Mouse (Mus musculus) limb, embryonic 14.5 days (tissue): Measurements from ENCODE around the gene Vmn1r107. TPM values are rescaled to one million over a fixed set of nuclear protein-coding genes. Genes with fewer than 3 reads are reported as not detected.
"Not testable (repeated sequence)": the region's sequence is repeated elsewhere in the genome, so short reads cannot be mapped to it uniquely, and the experiment has no call there.

Experiments
- ATAC-seq: fragments of 200-750 bp; cut with Nextera tagmentation; 2 replicates; pipeline ENCODE4 v1.8.0; 2017; ENCODE audit warnings: low read depth, moderate number of reproducible peaks, moderate TSS enrichment; ENCODE audit not compliant: low FRiP score
- DNase-seq: peaks from one replicate; pipeline ENCODE4 v3.0.0-alpha.2; 2015; ENCODE audit warnings: low spot score
- H3K27ac ChIP-seq: fragments of 300-500 bp; sonication (generic); replicated peaks from 2 replicates; pipeline ENCODE4 v1.5.1; 2014; ENCODE audit warnings: low read depth, mild to moderate bottlenecking, low read length, moderate library complexity, mixed read lengths
- H3K27me3 ChIP-seq: fragments of 300-500 bp; sonication (generic); 2 replicates; pipeline ENCODE4 v1.6.1; 2014; ENCODE audit warnings: low read length, mixed read lengths; ENCODE audit not compliant: control insufficient read depth, insufficient read depth
- H3K36me3 ChIP-seq: fragments of 300-500 bp; sonication (generic); 2 replicates; pipeline ENCODE4 v1.6.1; 2014; ENCODE audit warnings: mild to moderate bottlenecking, low read length, moderate library complexity, mixed read lengths; ENCODE audit not compliant: control insufficient read depth, insufficient read depth
- H3K4me1 ChIP-seq: fragments of 300-500 bp; sonication (generic); 2 replicates; pipeline ENCODE4 v1.6.1; 2014; ENCODE audit warnings: antibody characterized with exemption, low read length, mixed read lengths; ENCODE audit not compliant: control insufficient read depth, insufficient read depth
- H3K4me2 ChIP-seq: fragments of 300-500 bp; sonication (generic); replicated peaks from 2 replicates; pipeline ENCODE4 v1.6.1; 2014; ENCODE audit warnings: low read depth, mild to moderate bottlenecking, low read length, moderate library complexity; ENCODE audit not compliant: severe bottlenecking
- H3K4me3 ChIP-seq: fragments of 300-500 bp; sonication (generic); replicated peaks from 2 replicates; pipeline ENCODE4 v1.5.1; 2014; ENCODE audit warnings: low read length
- H3K9ac ChIP-seq: fragments of 300-500 bp; sonication (generic); 2 replicates; pipeline ENCODE4 v1.6.1; 2014; ENCODE audit warnings: mild to moderate bottlenecking, low read depth, low read length, moderate library complexity; ENCODE audit not compliant: severe bottlenecking
- H3K9me3 ChIP-seq: fragments of 300-500 bp; sonication (generic); 2 replicates; pipeline ENCODE4 v1.6.1; 2016; ENCODE audit warnings: low read length; ENCODE audit not compliant: control insufficient read depth
- WGBS: fragments of 180-500 bp; shearing (Covaris S2); extraction: QIAGEN DNeasy Blood & Tissue Kit; methylation state at CpG from one replicate; pipeline ENCODE4 v1.1.7; 2014; 5-methylcytosine and 5-hydroxymethylcytosine counted together
- polyA plus RNA-seq, 2 experiments: library from polyadenylated mRNA; depleted of rRNA in 1 of 2; stranded (reverse) in 1 of 2; unstranded in 1 of 2; fragments of >200 nt; fragmentation: Nextera tagmentation in 1 of 2; extraction: Ambion mirVana in 1 of 2; gene quantifications; 2 replicates each; pipeline versions ENCODE4 v1.2.1 to v1.2.3; 2012 to 2014

Vmn1r107 gene
- not detected in 2 replicates for polyA plus RNA-seq (2012; rRNA removed)
- polyA plus RNA-seq (2014; fragmentation: Nextera tagmentation; extraction: Ambion mirVana): not detected in 2 replicates

- H3K4me1 ChIP-seq, H3K36me3 ChIP-seq, H3K9ac ChIP-seq, ATAC-seq, H3K27me3 ChIP-seq, H3K4me2 ChIP-seq, H3K4me3 ChIP-seq, DNase-seq, H3K9me3 ChIP-seq, H3K27ac ChIP-seq: not testable (repeated sequence)
- no CpG with 5 or more reads among the region's 3 CpGs for WGBS
These were observed at the start of gene Vmn1r107 for GRCm38 (mm10) chr7:20668618-20669017. Vmn1r107 (plus strand) TSS chr7:20668918.

DNA sequence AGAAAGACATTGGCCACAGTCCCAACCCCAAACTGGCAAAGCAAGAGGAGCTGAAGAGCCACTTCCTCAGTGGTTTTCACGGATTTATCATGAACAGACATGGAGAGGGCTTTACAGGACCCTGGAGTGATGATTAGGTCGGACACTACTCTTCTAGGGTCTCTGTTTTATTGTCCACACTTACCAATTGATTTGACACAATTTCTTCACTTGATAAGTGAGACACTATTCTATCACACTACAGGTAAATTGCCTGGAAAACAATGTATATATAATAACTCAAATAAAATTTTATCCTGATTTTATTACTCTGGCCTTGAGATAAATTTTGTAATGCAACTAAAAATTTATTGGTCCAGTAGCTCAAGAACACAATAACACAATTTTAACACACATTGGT is 34.4 kb downstream of the Vmn1r107 start, which contains the start of gene Vmn1r111:
TSS of gene Vmn1r111 (minus strand) at position 101 of the 400 bp plus-strand sequence.
- H3K4me3 ChIP-seq, ATAC-seq, H3K9me3 ChIP-seq, H3K4me1 ChIP-seq, H3K27me3 ChIP-seq, DNase-seq, H3K4me2 ChIP-seq, H3K36me3 ChIP-seq, H3K9ac ChIP-seq, H3K27ac ChIP-seq: not testable (repeated sequence)
- no CpG with 5 or more reads among the region's 2 CpGs for WGBS

Other genes starting within 250 kb of the Vmn1r107 start
- gene Vmn1r101, start 226.3 kb upstream of the Vmn1r107 start, polyA plus RNA-seq (2012; rRNA removed): not detected in 2 replicates
- not detected in 2 replicates for gene Vmn1r101, start 226.3 kb upstream of the Vmn1r107 start, polyA plus RNA-seq (2014; fragmentation: Nextera tagmentation; extraction: Ambion mirVana)
- not detected in 2 replicates for gene Gm10670, start 194.0 kb upstream of the Vmn1r107 start, polyA plus RNA-seq (2012; rRNA removed)
- gene Gm10670, start 194.0 kb upstream of the Vmn1r107 start, polyA plus RNA-seq (2014; fragmentation: Nextera tagmentation; extraction: Ambion mirVana): not detected in 2 replicates
- gene Vmn1r103, start 158.4 kb upstream of the Vmn1r107 start, polyA plus RNA-seq (2012; rRNA removed): not detected in 2 replicates
- gene Vmn1r103, start 158.4 kb upstream of the Vmn1r107 start, polyA plus RNA-seq (2014; fragmentation: Nextera tagmentation; extraction: Ambion mirVana): not detected in 2 replicates
- gene Vmn1r104, start 135.1 kb upstream of the Vmn1r107 start, polyA plus RNA-seq (2012; rRNA removed): not detected in 2 replicates
- not detected in 2 replicates for gene Vmn1r104, start 135.1 kb upstream of the Vmn1r107 start, polyA plus RNA-seq (2014; fragmentation: Nextera tagmentation; extraction: Ambion mirVana)
- gene Gm5726, start 123.2 kb upstream of the Vmn1r107 start, polyA plus RNA-seq (2012; rRNA removed): not detected in 2 replicates
- gene Gm5726, start 123.2 kb upstream of the Vmn1r107 start, polyA plus RNA-seq (2014; fragmentation: Nextera tagmentation; extraction: Ambion mirVana): not detected in 2 replicates
- not detected in 2 replicates for gene Gm4141, start 92.7 kb upstream of the Vmn1r107 start, polyA plus RNA-seq (2012; rRNA removed)
- not detected in 2 replicates for gene Gm4141, start 92.7 kb upstream of the Vmn1r107 start, polyA plus RNA-seq (2014; fragmentation: Nextera tagmentation; extraction: Ambion mirVana)
- gene Gm4513, start 69.9 kb upstream of the Vmn1r107 start, polyA plus RNA-seq (2012; rRNA removed): not detected in 2 replicates
- not detected in 2 replicates for gene Gm4513, start 69.9 kb upstream of the Vmn1r107 start, polyA plus RNA-seq (2014; fragmentation: Nextera tagmentation; extraction: Ambion mirVana)
- gene Vmn1r111, start 34.3 kb downstream of the Vmn1r107 start, polyA plus RNA-seq (2012; rRNA removed): not detected in 2 replicates
- not detected in 2 replicates for gene Vmn1r111, start 34.3 kb downstream of the Vmn1r107 start, polyA plus RNA-seq (2014; fragmentation: Nextera tagmentation; extraction: Ambion mirVana)
- not detected in 2 replicates for gene Gm10668, start 61.7 kb downstream of the Vmn1r107 start, polyA plus RNA-seq (2012; rRNA removed)
- not detected in 2 replicates for gene Gm10668, start 61.7 kb downstream of the Vmn1r107 start, polyA plus RNA-seq (2014; fragmentation: Nextera tagmentation; extraction: Ambion mirVana)
- gene Vmn1r112, start 102.3 kb downstream of the Vmn1r107 start, polyA plus RNA-seq (2012; rRNA removed): not detected in 2 replicates
- not detected in 2 replicates for gene Vmn1r112, start 102.3 kb downstream of the Vmn1r107 start, polyA plus RNA-seq (2014; fragmentation: Nextera tagmentation; extraction: Ambion mirVana)
- gene Vmn1r113, start 118.4 kb downstream of the Vmn1r107 start, polyA plus RNA-seq (2012; rRNA removed): not detected in 2 replicates
- not detected in 2 replicates for gene Vmn1r113, start 118.4 kb downstream of the Vmn1r107 start, polyA plus RNA-seq (2014; fragmentation: Nextera tagmentation; extraction: Ambion mirVana)
- gene Vmn1r114, start 143.3 kb downstream of the Vmn1r107 start, polyA plus RNA-seq (2012; rRNA removed): not detected in 2 replicates
- gene Vmn1r114, start 143.3 kb downstream of the Vmn1r107 start, polyA plus RNA-seq (2014; fragmentation: Nextera tagmentation; extraction: Ambion mirVana): not detected in 2 replicates
- gene Vmn1r115, start 176.1 kb downstream of the Vmn1r107 start, polyA plus RNA-seq (2012; rRNA removed): not detected in 2 replicates
- not detected in 2 replicates for gene Vmn1r115, start 176.1 kb downstream of the Vmn1r107 start, polyA plus RNA-seq (2014; fragmentation: Nextera tagmentation; extraction: Ambion mirVana)
- gene Vmn1r116, start 203.3 kb downstream of the Vmn1r107 start, polyA plus RNA-seq (2012; rRNA removed): not detected in 2 replicates
- not detected in 2 replicates for gene Vmn1r116, start 203.3 kb downstream of the Vmn1r107 start, polyA plus RNA-seq (2014; fragmentation: Nextera tagmentation; extraction: Ambion mirVana)
- gene Vmn1r117, start 215.2 kb downstream of the Vmn1r107 start, polyA plus RNA-seq (2012; rRNA removed): not detected in 2 replicates
- gene Vmn1r117, start 215.2 kb downstream of the Vmn1r107 start, polyA plus RNA-seq (2014; fragmentation: Nextera tagmentation; extraction: Ambion mirVana): not detected in 2 replicates
- gene Vmn1r118, start 243.4 kb downstream of the Vmn1r107 start, polyA plus RNA-seq (2012; rRNA removed): not detected in 2 replicates
- not detected in 2 replicates for gene Vmn1r118, start 243.4 kb downstream of the Vmn1r107 start, polyA plus RNA-seq (2014; fragmentation: Nextera tagmentation; extraction: Ambion mirVana)